27 mouse cellular contexts compared by ENCODE assay signal in the genomic region with DNA sequence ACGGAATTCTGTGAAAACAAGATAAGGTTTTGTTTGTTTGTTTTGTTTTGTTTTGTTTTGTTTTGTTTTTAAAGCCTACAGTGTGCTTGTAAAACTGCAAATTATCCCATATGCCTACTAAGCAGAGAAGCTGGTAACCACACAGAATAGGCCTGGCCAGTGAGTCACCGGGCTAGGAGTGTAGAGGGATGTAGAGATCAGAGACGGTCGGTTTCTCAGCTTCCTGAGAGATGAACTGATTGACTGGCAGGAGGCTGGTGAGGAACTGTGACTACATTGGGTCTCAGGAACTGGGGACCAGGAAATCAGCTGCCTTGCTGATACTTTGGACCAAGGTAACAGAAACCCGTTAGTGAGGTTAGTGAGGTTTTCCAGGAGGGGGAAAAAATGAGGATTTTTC.
A peak's percentile ranks its signal among the peaks of the same experiment; 100 is the strongest.
DNase-seq lines count a peak whose midpoint lies in the region; ATAC-seq and TF ChIP-seq lines count a peak whose summit lies in the region.
"Had no signal": no experiment of that assay in that cellular context is flagged by ENCODE, and none has a peak within 500 bp of the region (broad histone marks: within the 10 kb centered on the region; RNA-seq: fewer than 3 reads in every experiment).

No protein-coding gene starts in this region.

- 73% methylated on average over 5 of the region's 5 CpGs for WGBS in midbrain, embryonic 11.5 days
- 74% methylated on average over 5 of the region's 5 CpGs for WGBS in midbrain, postnatal 0 days
- WGBS in limb, embryonic 10.5 days, result 32% methylated on average over 5 of the region's 5 CpGs
- 28% methylated on average over 5 of the region's 5 CpGs for WGBS in liver, embryonic 12.5 days (ENCODE audit: insufficient replicate concordance)

- peak; percentile 79 for DNase-seq in midbrain, embryonic 11.5 days (ENCODE audit: low spot score, missing footprints)
- DNase-seq in midbrain, postnatal 0 days (ENCODE audit: low spot score), result no peak
- DNase-seq in NIH3T3 (ENCODE audit: low read depth), result peak; percentile 58
- DNase-seq in limb, embryonic 10.5 days (ENCODE audit: low spot score), result no peak
- no peak for DNase-seq in cerebellum, adult 11-12 months
- no peak for DNase-seq in adrenal gland, adult 8-10 months
- DNase-seq: adrenal gland, adult 2 months; adrenal gland, postnatal 25 days; cerebellum, adult 2 months; cerebellum, adult 9-11 months; cerebellum, postnatal 25 days; forebrain, postnatal 0 days; gastrocnemius, adult 2 months; gastrocnemius, postnatal 25 days; heart, adult 18-20 months; heart, postnatal 10 days; heart, postnatal 36 days had no signal

- no peaks in the 10 kb centered on the region for H3K27me3 ChIP-seq in midbrain, embryonic 11.5 days (ENCODE audit: control insufficient read depth, insufficient read depth, low read length)
- no peaks in the 10 kb centered on the region for H3K27me3 ChIP-seq in midbrain, postnatal 0 days (ENCODE audit: insufficient read depth, low read length)
- H3K27me3 ChIP-seq in limb, embryonic 10.5 days (ENCODE audit: low read depth, poor library complexity, severe bottlenecking), result no peaks in the 10 kb centered on the region
- no peaks in the 10 kb centered on the region for H3K27me3 ChIP-seq in liver, embryonic 12.5 days (replicated peaks)
- H3K27me3 ChIP-seq: CH12.LX; embryonic facial prominence, embryonic 15.5 days; heart, embryonic 12.5 days; hindbrain, embryonic 15.5 days had no signal

- no peak overlapping the region for H3K27ac ChIP-seq in midbrain, embryonic 11.5 days (ENCODE audit: low read depth, low read length)
- no peak overlapping the region for H3K27ac ChIP-seq in midbrain, postnatal 0 days (ENCODE audit: low read depth, low read length)
- peak overlapping the region; percentile 61 for H3K27ac ChIP-seq in limb, embryonic 10.5 days
- no peak overlapping the region for H3K27ac ChIP-seq in liver, embryonic 12.5 days
- H3K27ac ChIP-seq: embryonic facial prominence, embryonic 15.5 days; gastrocnemius, adult 2 months; heart, embryonic 15.5 days; hindbrain, embryonic 15.5 days had no signal

- H3K9ac ChIP-seq in midbrain, embryonic 11.5 days (ENCODE audit: low read length), result no peak overlapping the region
- H3K9ac ChIP-seq in midbrain, postnatal 0 days (replicated peaks; ENCODE audit: low read length, poor library complexity, severe bottlenecking), result no peak overlapping the region
- no peak overlapping the region for H3K9ac ChIP-seq in liver, embryonic 12.5 days
- H3K9ac ChIP-seq: embryonic facial prominence, embryonic 15.5 days; forebrain, postnatal 0 days; heart, embryonic 12.5 days; heart, embryonic 15.5 days; hindbrain, embryonic 15.5 days had no signal

- no peak overlapping the region for H3K4me2 ChIP-seq in midbrain, embryonic 11.5 days
- H3K4me2 ChIP-seq in midbrain, postnatal 0 days (ENCODE audit: low read depth, low read length, poor library complexity, severe bottlenecking), result no peak overlapping the region
- no peak overlapping the region for H3K4me2 ChIP-seq in liver, embryonic 12.5 days
- H3K4me2 ChIP-seq: embryonic facial prominence, embryonic 15.5 days; heart, embryonic 12.5 days; heart, embryonic 15.5 days; hindbrain, embryonic 15.5 days had no signal

- no peaks in the 10 kb centered on the region; the same call in 1 of the 2 replicates for H3K4me1 ChIP-seq in midbrain, embryonic 11.5 days (ENCODE audit: control insufficient read depth, insufficient read depth, low read length)
- no peaks in the 10 kb centered on the region for H3K4me1 ChIP-seq in midbrain, postnatal 0 days (ENCODE audit: insufficient read depth, low read length)
- H3K4me1 ChIP-seq in limb, embryonic 10.5 days, result peaks cover 66% of the 10 kb centered on the region
- H3K4me1 ChIP-seq in liver, embryonic 12.5 days, result peaks cover under 1% of the 10 kb centered on the region; the same call in 1 of the 2 replicates
- H3K4me1 ChIP-seq: embryonic facial prominence, embryonic 15.5 days; hindbrain, embryonic 15.5 days had no signal

- TF ChIP-seq CTCF in midbrain, postnatal 0 days (IDR thresholded peaks at IDR 0.05), result no peak

- ATAC-seq in midbrain, embryonic 11.5 days (ENCODE audit: low FRiP score), result no peak
- no peak for ATAC-seq in midbrain, postnatal 0 days (ENCODE audit: low FRiP score)
- ATAC-seq in liver, embryonic 12.5 days, result no peak
- ATAC-seq: forebrain, embryonic 14.5 days; forebrain, postnatal 0 days; intestine, postnatal 0 days had no signal

- H3K4me3 ChIP-seq in midbrain, embryonic 11.5 days (ENCODE audit: low read depth, low read length), result no peak overlapping the region
- no peak overlapping the region for H3K4me3 ChIP-seq in midbrain, postnatal 0 days (ENCODE audit: low read depth, low read length)
- no peak overlapping the region for H3K4me3 ChIP-seq in limb, embryonic 10.5 days
- no peak overlapping the region for H3K4me3 ChIP-seq in liver, embryonic 12.5 days
- H3K4me3 ChIP-seq: embryonic facial prominence, embryonic 15.5 days; gastrocnemius, adult 2 months; heart, embryonic 12.5 days; heart, embryonic 15.5 days; hindbrain, embryonic 10.5 days; hindbrain, embryonic 15.5 days had no signal

- no peaks in the 10 kb centered on the region for H3K9me3 ChIP-seq in midbrain, embryonic 11.5 days (ENCODE audit: control insufficient read depth, low read length)
- H3K9me3 ChIP-seq in midbrain, postnatal 0 days (ENCODE audit: low read length), result no peaks in the 10 kb centered on the region
- no peaks in the 10 kb centered on the region for H3K9me3 ChIP-seq in limb, embryonic 10.5 days (replicated peaks)
- H3K9me3 ChIP-seq in liver, embryonic 12.5 days (replicated peaks), result no peaks in the 10 kb centered on the region
- H3K9me3 ChIP-seq: embryonic facial prominence, embryonic 15.5 days; heart, embryonic 12.5 days; heart, embryonic 15.5 days; hindbrain, embryonic 10.5 days; hindbrain, embryonic 15.5 days had no signal

- H3K36me3 ChIP-seq in midbrain, embryonic 11.5 days (ENCODE audit: control insufficient read depth, insufficient read depth, low read length), result no peaks in the 10 kb centered on the region
- no peaks in the 10 kb centered on the region for H3K36me3 ChIP-seq in midbrain, postnatal 0 days (ENCODE audit: insufficient read depth, low read length)
- no peaks in the 10 kb centered on the region for H3K36me3 ChIP-seq in limb, embryonic 10.5 days
- no peaks in the 10 kb centered on the region for H3K36me3 ChIP-seq in liver, embryonic 12.5 days
- H3K36me3 ChIP-seq: embryonic facial prominence, embryonic 15.5 days; G1E; heart, embryonic 12.5 days; heart, embryonic 15.5 days; hindbrain, embryonic 10.5 days; hindbrain, embryonic 15.5 days had no signal

Comparison
In these comparisons a context has a peak if more than half of its experiments do, and no peak if none do; other contexts are left out.
1. DNase-seq: peak in midbrain, embryonic 11.5 days (single experiment) and NIH3T3 (single experiment); none in midbrain, postnatal 0 days (single experiment), limb, embryonic 10.5 days (single experiment), cerebellum, adult 11-12 months (single experiment) and adrenal gland, adult 8-10 months (single experiment).